Mouse (Mus musculus) neural tube, embryonic 14.5 days (tissue): ENCODE data around the gene Psmd10. TPM values are rescaled to one million over a fixed set of nuclear protein-coding genes. Genes with fewer than 3 reads are reported as not detected.
A peak's percentile ranks its signal among the peaks of the same experiment; 100 is the strongest.

Experiments
- ATAC-seq: fragments of 200-750 bp; cut with Nextera tagmentation; 2 replicates; pipeline ENCODE4 v1.8.0; 2017; ENCODE audit warnings: low read depth, mild to moderate bottlenecking, moderate TSS enrichment, moderate library complexity
- H3K27ac ChIP-seq: fragments of 300-500 bp; sonication (generic); 2 replicates; pipeline ENCODE4 v1.5.1; 2014; ENCODE audit warnings: low read depth, mild to moderate bottlenecking, control low read depth, low read length, moderate library complexity, mixed read lengths
- H3K27me3 ChIP-seq: fragments of 300-500 bp; sonication (generic); 2 replicates; pipeline ENCODE4 v1.6.1; 2014; ENCODE audit warnings: low read length; ENCODE audit not compliant: control insufficient read depth, insufficient read depth
- H3K36me3 ChIP-seq: fragments of 300-500 bp; sonication (generic); 2 replicates; pipeline ENCODE4 v1.6.1; 2014; ENCODE audit warnings: low read length, mixed read lengths; ENCODE audit not compliant: control insufficient read depth, insufficient read depth
- H3K4me1 ChIP-seq: fragments of 300-500 bp; sonication (generic); 2 replicates; pipeline ENCODE4 v1.6.1; 2014; ENCODE audit warnings: low read length; ENCODE audit not compliant: control insufficient read depth, insufficient read depth
- H3K4me2 ChIP-seq: fragments of 300-500 bp; sonication (generic); 2 replicates; pipeline ENCODE4 v1.6.1; 2014; ENCODE audit warnings: mild to moderate bottlenecking, low read depth, low read length, control low read depth
- H3K4me3 ChIP-seq: fragments of 300-500 bp; sonication (generic); 2 replicates; pipeline ENCODE4 v1.5.1; 2014; ENCODE audit warnings: low read depth, low read length, control low read depth, mixed read lengths
- H3K9ac ChIP-seq: fragments of 300-500 bp; sonication (generic); replicated peaks from 2 replicates; pipeline ENCODE4 v1.6.1; 2014; ENCODE audit warnings: low read depth, mild to moderate bottlenecking, control low read depth, low read length, mixed read lengths
- H3K9me3 ChIP-seq: fragments of 300-500 bp; sonication (generic); 2 replicates; pipeline ENCODE4 v1.6.1; 2016; ENCODE audit warnings: low read length; ENCODE audit not compliant: control insufficient read depth
- WGBS: fragments of 180-500 bp; shearing (Covaris S2); extraction: QIAGEN DNeasy Blood & Tissue Kit; methylation state at CpG from one replicate; pipeline ENCODE4 v1.1.7; 2014; 5-methylcytosine and 5-hydroxymethylcytosine counted together
- polyA plus RNA-seq: library from polyadenylated mRNA; unstranded; fragments of >200 nt; fragmentation: Nextera tagmentation; extraction: Ambion mirVana; gene quantifications from 2 replicates; pipeline ENCODE4 v1.2.1, GENCODE M21; 2014

Psmd10 gene
- 43.4 and 45.4 TPM in 2 replicates for polyA plus RNA-seq

DNA sequence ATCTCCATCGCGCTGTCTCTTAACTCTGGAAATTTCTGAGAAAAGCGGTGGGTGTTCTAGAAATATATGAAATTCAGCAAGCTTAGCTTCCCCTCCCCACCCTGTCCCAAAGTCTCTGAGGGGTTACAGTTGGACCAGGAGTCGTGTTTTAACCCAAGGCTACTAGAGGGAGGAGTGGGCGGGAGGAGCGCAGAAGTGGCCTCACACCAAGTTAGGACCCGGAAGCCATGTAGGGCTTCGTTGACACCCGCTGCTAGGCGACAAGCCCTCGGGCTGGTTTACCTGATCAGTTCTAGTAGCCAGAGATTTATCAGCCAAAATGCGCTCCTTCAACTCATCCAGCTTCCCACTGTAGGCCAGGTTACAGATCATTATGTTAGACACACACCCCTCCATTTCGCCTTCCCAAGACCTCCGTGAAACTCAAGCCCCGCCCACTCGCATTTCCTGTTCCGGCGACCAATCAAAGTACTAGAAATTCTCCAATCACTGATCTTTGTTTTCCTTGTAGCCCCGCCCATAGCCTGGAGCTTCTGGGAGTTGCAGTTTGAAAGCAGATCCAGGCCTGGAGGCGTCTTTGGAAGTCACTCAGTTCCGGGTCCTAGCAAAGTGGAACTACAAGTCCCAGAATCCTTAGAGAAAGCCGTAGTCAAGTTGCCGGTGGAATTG is at the start of gene Psmd10, which contains the start of gene Atg4a:
Psmd10 (minus strand) TSS at position 457 of the 669 bp plus-strand sequence.
Atg4a (plus strand) TSS at position 636 of the 669 bp plus-strand sequence.
- Histone ChIP-seq H3K4me3 (peak within 1 kb of the TSS; percentile 45), H3K27me3 (no peaks in the 10 kb centered on the region), H3K4me1 (no peaks in the 10 kb centered on the region), H3K36me3 (no peaks in the 10 kb centered on the region), H3K27ac (no peak within 1 kb of the TSS), H3K9ac (peak within 1 kb of the TSS; percentile 12; the same call in 1 of the 2 replicates), H3K9me3 (no peaks in the 10 kb centered on the region), H3K4me2 (peak within 1 kb of the TSS; percentile 51)
- 17% methylated on average over 23 of the region's 23 CpGs for WGBS
- ATAC-seq: peak; percentile 98

- H3K27ac ChIP-seq: no peak overlapping the region
- no peaks in the 10 kb centered on the region; the same call in 1 of the 2 replicates for H3K27me3 ChIP-seq
- no peaks in the 10 kb centered on the region for H3K9me3 ChIP-seq
- ATAC-seq: no peak; the same call in 1 of the 2 replicates
- H3K4me1 ChIP-seq: no peaks in the 10 kb centered on the region
- no peaks in the 10 kb centered on the region for H3K36me3 ChIP-seq
- H3K4me2 ChIP-seq: no peak overlapping the region
- H3K4me3 ChIP-seq: no peak overlapping the region
- H3K9ac ChIP-seq: no peak overlapping the region
Observed at GRCm38 (mm10) chrX:140998885-140999284, 42.4 kb upstream of the Psmd10 start.

- H3K36me3 ChIP-seq: no peaks in the 10 kb centered on the region
- no peaks in the 10 kb centered on the region for H3K9me3 ChIP-seq
- H3K27ac ChIP-seq: no peak overlapping the region
- no peak overlapping the region for H3K4me2 ChIP-seq
- H3K27me3 ChIP-seq: no peaks in the 10 kb centered on the region; the same call in 1 of the 2 replicates
- H3K4me3 ChIP-seq: no peak overlapping the region
- no peak overlapping the region for H3K9ac ChIP-seq
- H3K4me1 ChIP-seq: no peaks in the 10 kb centered on the region
- no peak for ATAC-seq
- WGBS: 89% methylated on average over 1 of the region's 1 CpGs
Observed at GRCm38 (mm10) chrX:140997912-140998545, 41.5 kb upstream of the Psmd10 start.

- no peaks in the 10 kb centered on the region for H3K4me1 ChIP-seq
- no peaks in the 10 kb centered on the region for H3K36me3 ChIP-seq
- H3K27me3 ChIP-seq: no peaks in the 10 kb centered on the region; the same call in 1 of the 2 replicates
- peak; percentile 60; the same call in 1 of the 2 replicates for ATAC-seq
- H3K9me3 ChIP-seq: no peaks in the 10 kb centered on the region
- WGBS: 71% methylated on average over 1 of the region's 1 CpGs
- H3K9ac ChIP-seq: no peak overlapping the region
- no peak overlapping the region for H3K4me3 ChIP-seq
- H3K4me2 ChIP-seq: no peak overlapping the region
- H3K27ac ChIP-seq: no peak overlapping the region
Observed at GRCm38 (mm10) chrX:140996909-140997516, 40.5 kb upstream of the Psmd10 start.

DNA sequence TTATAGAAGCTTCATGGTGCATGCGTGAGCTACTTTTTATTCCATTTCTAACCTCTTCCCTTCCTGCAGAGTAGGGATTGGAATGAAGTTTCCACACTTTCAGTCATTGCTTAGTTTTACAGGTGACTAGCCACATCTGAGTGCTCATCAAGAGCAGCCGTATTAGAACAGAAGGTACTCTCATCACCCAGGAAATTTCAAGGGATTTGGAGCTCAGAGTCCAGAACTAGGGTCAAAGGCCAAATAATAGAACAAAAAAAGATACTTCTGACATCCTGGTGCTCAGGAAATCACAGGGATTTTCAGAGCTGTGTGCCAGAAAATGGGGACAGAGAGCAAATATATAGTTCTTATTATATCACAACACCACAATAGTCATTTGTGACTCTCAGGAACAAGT is 28.7 kb upstream of the Psmd10 start:
- Histone ChIP-seq H3K4me1 (no peaks in the 10 kb centered on the region), H3K27ac (no peak overlapping the region), H3K27me3 (no peaks in the 10 kb centered on the region), H3K4me3 (no peak overlapping the region), H3K4me2 (no peak overlapping the region), H3K9me3 (no peaks in the 10 kb centered on the region), H3K9ac (no peak overlapping the region), H3K36me3 (no peaks in the 10 kb centered on the region)
- WGBS: 79% methylated on average over 2 of the region's 2 CpGs
- no peak for ATAC-seq

GRCm38 (mm10) chrX:140984795-140985194 is 28.3 kb upstream of the Psmd10 start:
- no peak overlapping the region for H3K4me3 ChIP-seq
- no peak overlapping the region for H3K9ac ChIP-seq
- H3K27ac ChIP-seq: no peak overlapping the region
- H3K4me1 ChIP-seq: no peaks in the 10 kb centered on the region
- H3K27me3 ChIP-seq: no peaks in the 10 kb centered on the region
- no peaks in the 10 kb centered on the region for H3K9me3 ChIP-seq
- WGBS: 64% methylated on average over 6 of the region's 6 CpGs
- no peak for ATAC-seq
- no peaks in the 10 kb centered on the region for H3K36me3 ChIP-seq
- no peak overlapping the region for H3K4me2 ChIP-seq

- Histone ChIP-seq H3K27ac (no peak overlapping the region), H3K4me2 (no peak overlapping the region), H3K9me3 (no peaks in the 10 kb centered on the region), H3K4me1 (no peaks in the 10 kb centered on the region), H3K27me3 (no peaks in the 10 kb centered on the region), H3K4me3 (no peak overlapping the region), H3K36me3 (no peaks in the 10 kb centered on the region), H3K9ac (no peak overlapping the region)
- WGBS: 74% methylated on average over 6 of the region's 6 CpGs
- ATAC-seq: no peak
Observed at GRCm38 (mm10) chrX:140983206-140983960, 26.9 kb upstream of the Psmd10 start.

GRCm38 (mm10) chrX:140980163-140980562 is 23.6 kb upstream of the Psmd10 start:
- Histone ChIP-seq H3K27ac (no peak overlapping the region), H3K4me2 (no peak overlapping the region), H3K36me3 (no peaks in the 10 kb centered on the region), H3K9me3 (no peaks in the 10 kb centered on the region), H3K9ac (no peak overlapping the region), H3K4me1 (no peaks in the 10 kb centered on the region), H3K4me3 (no peak overlapping the region), H3K27me3 (peaks cover 5% of the 10 kb centered on the region; the same call in 1 of the 2 replicates)
- no peak for ATAC-seq
- WGBS: 72% methylated on average over 4 of the region's 4 CpGs
